Mouse (Mus musculus) kidney, postnatal 36 days (tissue): ENCODE data around the gene Dtx2.

Experiments used
- DNase-seq, 2 experiments: peaks; one replicate each; pipeline ENCODE4 v3.0.0; 2021 to 2022; ENCODE audit warnings: mixed read lengths in 2 of 2

The Dtx2 gene

DNA sequence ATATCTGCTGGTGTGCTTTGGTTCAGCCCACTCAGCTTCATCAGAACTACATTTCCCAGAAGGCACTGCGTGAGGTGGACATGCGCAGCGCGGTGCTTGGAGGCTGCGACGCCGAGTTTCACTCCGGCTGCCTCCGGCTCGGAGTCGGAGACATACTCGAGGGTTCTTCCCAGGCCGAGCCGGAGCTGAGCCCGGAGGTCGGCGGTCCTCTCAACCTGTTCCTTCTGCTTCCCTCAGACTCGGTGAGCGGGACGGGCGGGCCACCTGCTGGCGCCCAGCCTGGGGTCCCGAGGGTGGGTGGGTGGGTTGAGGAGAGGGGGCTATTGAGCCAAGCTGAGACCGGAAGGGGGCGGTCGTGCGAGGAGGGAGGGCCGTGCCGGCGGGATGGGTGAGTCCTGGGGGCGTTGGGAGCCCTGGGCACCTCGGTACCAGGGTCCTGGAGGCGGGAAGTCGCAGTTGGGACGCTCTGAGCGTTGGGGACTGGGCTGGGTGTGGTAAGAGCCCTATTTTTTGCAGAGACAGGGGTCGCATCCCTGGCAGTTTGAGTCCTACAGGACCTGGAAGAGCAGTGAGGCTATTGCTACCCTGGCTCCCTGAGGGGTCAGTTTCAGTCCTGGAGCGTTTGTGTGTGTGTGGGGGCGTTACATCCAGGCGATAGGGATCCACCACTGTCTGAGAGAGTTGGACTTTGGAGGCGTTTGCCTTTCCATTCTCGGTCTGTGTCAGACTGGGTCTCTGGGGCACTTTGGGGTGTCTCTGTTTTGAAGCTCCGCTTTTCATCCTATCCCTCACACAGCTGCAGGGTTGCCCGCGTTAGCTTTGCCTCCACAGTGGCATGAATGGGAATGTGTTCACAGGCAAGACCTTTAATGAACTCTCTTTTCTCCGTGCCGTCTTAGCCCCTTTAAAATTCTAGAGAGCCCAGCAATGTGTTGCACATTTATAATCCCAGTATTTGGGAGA lies at the start of gene Dtx2:
TSS of gene Dtx2 (plus strand) at position 76 of the 963 bp plus-strand sequence.
- DNase-seq = peak; percentile 93 to 94

DNA sequence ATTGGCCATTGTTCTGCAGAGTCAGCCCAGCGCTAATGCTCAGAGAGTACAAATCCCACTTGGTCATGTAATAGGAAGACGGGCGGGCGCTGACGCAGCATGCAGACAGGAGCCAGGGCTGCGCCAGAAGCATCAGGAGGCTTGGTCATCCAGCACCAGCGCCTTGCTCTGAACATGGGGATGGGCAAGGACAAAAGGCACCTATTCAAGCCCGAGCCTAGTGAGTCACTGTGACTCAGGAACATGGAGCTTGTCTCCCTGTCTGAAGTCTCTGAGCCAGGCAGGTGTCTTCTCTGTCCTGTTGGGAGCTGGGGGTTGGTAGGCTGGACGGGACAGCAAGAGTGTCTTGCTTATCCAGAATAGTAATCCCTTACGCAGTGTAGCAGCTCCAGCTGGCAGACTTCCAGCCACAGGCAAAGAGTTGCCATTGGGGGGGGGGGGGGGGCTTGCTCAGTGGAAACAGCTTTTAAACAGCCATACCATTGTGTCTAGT lies 48.6 kb upstream of the Dtx2 start:
- no peak for DNase-seq

DNA sequence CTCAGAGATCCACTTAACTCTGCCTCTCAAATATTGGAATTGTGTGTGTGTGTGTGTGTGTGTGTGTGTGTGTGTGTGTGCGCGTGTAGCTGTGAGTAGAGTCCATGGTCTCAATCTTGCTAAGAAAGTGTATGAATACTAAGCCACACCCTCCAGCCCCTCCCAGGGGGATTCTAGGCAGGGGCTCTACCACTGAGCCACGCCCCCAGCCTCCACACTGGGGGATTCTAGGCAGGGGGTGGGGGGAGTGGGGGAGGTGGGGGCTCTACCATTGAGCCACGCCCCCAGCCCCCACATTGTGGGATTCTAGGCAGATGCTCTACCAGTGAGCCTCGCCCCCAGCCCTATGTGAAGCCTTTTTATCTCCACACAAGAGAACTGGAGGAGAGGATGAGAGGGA lies 48.0 kb upstream of the Dtx2 start:
- DNase-seq = no peak

DNA sequence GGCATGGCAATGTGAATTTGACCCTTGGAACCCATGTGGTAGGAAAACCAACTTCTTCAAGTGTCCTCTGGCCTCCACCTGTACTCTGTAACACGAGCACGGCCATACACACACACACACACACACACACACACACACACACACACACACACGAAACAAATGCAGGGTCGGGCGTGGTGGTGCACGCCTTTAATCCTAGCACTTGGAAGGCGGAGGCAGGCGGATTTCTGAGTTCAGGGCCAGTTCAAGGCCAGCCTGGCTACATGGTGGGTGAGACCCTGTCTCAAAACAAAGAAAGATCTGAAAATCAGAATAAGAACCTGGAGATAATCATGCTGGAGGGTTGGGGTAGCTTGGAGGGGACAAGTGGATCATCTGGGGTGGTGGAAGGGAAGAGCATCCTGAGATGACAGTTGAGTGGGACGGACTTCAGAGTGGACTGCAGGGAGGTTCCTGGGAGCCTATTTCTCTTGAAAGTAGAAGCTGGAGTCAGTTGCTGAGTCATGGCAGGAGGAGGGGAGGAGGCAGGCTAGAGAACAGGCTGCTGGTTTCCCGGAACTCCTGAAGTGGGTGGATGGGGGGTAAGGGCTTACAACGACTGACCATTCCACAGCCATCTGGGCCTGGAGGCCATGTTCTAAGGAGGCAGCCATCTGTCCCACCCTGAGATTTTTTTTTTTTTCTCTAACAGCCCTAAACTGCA lies 43.7 kb upstream of the Dtx2 start:
- no peak for DNase-seq

DNA sequence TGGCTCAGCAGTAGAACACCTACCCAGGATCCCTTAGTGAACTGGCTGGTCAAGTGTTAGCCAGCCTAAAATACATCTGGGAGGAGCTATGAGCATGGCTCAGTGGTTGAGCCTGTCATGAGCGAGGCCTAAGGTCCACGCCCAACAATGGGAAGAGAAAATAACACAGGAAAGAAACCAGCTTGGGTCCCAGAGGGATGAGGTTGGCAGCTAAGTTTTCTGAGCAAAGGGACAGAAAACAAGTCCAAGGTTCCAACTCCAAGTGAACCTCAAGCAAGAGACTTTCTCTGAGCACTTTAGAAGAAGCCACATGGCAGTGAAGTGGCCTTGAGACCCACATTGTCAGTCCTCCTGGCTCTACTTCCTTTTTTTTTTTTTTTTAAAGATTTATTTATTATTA lies 42.9 kb upstream of the Dtx2 start:
- no peak for DNase-seq

DNA sequence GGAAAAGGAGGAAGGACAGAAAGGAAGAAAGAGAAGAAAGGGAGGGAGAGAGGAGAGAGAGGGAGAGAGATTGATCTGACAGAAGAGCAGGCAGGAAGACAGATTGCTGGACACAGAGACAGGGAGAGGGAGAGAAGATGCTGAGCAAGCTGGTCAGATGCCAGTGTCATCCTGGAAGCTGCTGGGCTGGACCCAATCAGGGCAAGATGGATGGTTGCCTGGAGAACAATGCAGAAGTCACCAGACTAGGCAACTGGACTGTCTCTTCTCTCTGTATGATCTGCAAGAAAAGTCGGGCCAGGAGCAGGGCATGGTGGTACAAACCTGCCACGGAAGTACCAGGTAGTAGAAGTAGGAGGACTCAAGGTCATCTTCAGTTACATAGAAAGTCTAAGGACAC lies 41.8 kb upstream of the Dtx2 start:
- no peak for DNase-seq

DNA sequence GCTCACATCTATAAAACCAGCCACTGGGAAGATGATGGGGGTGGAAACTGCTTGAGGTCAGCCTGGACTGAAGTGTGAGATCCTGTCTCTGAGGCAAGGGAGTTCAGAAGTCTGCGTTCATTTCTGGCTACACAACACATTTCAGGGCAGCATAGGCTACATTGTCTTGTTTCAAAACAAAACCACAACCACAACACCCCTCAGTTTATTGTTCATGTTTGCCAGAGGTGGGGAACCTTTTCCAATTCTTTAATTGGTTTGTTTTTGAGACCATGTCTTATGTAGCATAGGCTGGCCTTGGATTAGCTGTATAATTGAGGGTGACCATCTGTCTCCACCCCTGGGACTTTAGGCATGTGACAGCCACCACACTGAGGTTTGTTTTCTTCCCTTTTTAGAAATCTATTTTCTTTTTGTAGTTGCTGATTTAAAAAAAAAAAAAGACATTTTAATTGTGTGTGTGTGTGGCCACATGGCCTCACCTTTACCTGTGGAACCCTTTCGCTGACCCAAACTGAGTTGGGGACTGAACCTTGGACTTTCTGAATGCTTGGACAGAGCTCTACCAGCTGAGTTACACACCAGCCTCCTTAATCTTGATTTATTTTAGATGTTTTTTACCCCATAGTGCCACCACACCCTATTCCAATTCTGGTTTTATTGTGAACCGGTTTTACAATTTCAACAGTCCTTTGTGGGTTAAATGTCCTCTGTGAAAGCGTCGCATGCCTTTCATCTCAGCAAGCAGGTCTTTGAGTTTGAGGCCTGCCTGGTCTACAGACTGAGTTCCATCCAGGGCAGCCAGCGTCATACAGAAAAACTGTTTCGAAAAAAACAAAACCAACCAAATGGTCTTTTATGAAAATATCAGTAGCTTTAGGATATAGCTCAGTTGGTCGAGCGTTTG lies 38.0 kb upstream of the Dtx2 start:
- no peak for DNase-seq

DNA sequence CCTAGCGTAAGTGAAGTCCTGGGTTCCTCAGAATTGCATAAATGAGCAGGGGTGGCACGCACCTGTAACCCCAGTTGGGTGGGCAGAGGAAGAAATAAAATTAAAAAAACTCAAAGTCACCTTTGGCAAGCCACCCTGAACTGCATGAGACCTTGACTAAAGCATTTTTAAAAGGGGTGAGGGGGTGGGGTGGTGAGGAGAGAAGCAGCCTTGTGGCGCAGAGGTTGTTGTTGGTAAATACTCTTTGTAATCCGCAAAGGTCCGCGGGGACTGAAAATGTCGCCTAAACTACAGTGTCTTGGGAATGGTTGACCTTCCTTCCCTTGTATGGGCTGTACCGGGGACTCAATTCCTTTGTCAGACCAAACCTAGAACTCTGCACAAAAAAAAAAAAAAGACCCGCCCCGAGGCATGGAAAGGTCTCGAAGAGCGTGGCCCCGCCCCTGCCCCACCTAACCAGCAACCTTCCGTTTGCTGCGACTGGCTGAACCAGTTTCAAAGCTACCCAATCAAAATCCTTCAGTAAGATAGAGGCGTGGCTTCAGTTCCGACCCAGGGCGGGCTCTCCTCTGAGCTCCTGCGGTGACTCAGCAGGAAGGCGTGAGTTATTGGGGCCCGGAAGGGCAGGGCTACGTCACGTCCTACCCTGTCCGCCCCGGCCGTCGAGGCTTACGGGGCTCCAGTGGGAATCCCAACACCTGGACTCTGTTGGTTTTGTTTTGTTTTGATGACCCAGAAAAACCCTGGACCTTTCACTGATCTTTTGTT lies 37.2 kb upstream of the Dtx2 start:
- DNase-seq = peak; percentile 94 to 99

DNA sequence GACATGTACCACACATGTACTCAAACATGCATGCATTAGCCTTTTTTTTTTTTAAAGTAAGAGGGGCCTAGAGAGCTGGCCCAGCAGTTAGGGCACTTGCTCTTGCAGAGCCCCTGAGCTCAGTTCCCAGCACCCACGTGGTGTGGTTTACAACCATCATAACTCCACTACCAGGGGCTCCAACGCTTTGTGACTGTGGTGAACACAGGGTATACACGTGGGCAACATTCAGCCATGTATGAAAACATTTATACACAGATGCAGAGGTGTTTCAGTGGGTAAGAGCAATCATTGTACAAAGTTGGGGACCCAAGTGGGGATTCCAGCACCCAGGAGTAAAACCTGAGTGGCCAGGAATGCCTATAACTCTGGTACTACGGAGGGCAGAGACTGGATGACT lies 36.2 kb upstream of the Dtx2 start:
- no peak for DNase-seq

DNA sequence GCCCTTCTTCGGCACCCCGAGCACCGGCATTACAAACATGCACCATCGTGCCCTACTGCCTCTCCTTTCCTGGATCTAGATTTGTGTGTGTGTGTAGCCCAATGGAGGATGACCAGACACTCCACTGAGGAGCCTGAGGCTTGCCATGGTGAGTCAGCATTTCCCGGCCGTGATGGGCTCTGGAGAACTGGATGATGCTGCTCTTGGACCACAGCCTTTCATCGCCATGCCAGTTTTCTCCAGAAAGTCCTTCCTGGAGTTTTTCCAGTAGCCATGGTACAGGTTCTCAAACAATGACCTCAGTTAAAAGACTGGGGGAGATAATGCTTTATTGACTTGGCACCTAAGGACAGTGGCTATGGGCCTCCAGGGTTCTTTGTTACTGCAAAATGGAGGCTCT lies 34.7 kb upstream of the Dtx2 start:
- DNase-seq = no peak

DNA sequence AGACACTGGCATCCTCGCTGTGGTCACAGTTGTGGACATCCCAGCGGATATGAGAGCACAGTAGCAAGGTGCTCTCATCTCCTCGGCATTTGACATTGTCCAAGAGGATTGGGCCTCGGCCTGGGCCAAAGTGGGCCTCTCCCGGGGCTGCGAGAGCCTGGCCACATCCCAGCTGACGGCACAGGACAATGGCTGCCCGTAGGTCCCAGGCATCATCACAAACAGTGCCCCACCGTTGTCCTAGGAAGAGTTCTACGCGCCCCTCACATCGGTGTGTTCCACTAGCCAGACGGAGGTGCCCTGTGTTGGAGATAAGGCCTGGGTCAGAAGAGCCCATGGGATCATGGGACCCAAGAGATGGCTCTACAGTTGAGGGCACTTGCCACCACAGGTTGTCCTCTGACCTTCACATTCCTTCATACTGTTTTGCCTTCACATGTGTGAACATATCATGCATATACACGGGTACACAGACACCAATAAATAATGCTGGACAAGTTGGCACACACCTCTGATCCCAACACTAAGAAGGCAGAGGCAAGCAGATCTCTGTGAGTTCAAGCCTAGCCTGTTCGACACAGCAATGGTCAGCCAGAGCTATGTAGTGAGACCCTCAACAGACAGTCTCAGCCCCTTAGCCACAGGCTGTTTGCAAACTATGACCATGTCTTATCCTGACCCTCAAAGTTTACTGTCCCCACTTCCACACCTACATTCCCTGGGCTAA lies 33.5 kb upstream of the Dtx2 start:
- no peak for DNase-seq

DNA sequence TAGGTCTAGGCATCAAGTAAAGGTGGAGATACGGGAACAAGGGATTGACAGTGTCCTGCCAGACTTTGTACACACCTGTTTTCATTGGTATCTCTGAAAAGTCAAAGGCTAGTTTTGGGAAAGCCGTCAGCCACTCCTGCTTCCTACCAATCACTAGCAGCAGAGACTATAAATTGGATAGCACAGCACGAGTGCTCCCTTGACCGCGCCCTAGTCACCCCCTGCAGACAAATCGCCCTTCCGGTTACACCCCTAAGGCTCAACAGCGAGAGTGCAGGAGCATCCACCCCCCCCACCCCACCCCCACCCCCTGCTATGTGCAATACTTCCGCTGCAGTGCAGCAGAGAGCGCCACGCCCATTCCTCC lies 32.5 kb upstream of the Dtx2 start:
- DNase-seq = no peak

DNA sequence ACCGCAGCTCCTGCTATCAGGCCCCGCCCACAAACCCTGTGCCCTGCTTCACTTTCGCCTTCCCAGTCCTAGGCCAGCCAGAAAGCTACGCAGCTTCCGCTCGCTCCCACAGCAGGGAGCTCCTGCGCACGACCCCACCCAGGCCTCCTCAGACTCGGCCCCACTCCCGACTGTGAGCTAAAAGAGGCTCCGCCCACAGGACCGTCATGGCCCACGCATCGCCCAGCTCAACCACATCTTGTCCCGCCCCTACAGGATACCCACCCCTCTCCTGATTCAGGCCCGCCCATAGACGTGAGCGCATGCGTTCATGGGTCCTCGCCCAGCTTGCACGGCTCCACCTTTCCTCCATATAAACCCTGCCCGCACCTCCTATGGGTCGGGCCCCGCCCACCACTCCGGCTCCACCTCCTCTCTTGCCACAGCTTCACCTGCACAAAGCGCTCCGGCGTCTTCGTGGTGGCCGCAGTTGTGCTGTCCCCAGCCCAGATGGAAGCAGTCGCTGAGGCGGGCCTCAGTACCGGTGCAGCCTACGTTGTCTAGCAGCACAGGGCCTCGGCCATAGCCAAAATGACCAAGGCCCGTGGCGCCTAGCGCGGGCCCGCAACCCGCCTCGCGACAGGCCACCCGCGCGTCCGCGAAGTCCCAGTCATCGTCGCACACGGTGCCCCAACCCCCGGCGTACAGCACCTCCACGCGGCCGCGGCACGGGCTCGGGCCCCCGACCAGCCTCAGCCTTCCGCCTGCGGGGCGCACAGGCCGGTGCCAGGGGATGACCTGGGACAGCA lies 31.9 kb upstream of the Dtx2 start:
- DNase-seq = peak; percentile 99 to 100

DNA sequence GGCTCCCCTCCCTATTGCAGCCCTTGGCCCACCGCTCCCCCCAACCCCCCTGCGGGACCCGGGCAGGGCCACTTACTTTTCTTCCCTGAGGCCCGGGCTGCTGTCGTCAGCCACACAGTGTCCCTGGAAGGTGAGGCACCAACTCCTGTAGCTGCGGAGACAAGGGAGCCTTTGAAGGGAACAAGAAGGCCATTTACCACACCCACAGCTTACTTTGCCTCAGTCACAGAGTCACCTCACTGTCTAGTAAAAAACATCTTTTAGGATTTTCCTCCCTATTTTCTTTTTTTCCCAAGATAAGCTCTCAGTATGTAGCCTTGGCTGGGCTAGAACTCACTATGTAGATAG lies 31.3 kb upstream of the Dtx2 start:
- no peak for DNase-seq

DNA sequence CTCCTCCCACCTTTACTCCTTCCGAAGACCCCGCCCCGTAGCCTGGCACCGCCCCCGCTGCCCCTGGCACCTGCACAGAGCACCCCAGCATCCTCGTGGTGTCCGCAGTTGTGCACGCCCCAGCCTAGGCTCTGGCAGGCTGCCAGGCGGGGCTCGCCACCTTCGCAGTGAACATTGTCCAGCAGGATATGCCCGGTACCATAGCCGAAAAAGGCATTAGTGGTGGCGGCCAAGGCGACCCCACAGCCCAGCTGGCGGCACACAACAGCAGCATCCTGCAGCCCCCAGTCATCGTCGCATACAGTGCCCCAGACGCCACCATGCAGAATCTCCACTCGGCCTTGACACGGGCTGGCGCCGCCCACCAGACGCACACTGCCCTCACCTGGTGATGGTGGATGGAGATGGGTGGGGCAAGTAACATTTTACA lies 29.1 kb upstream of the Dtx2 start:
- DNase-seq = peak; percentile 39 to 72

DNA sequence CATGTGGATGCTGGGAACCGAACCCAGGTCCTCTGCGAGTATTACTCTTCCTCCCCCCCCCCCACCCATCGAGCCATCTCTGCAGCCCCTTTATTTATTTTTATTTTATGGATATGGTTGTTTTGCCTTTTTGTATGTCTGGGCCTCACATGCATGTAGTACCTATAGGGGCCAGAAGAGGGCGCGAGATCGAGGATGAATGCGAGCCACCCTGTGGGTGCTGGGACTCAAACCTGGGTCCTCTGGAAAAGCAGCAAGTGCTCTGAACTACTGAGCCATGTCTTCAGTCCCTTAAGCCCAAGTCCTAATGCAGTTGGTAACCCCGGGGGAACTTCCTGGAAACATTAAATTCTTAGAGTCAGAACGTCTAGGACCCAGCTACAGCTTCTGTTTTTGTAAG lies 27.7 kb upstream of the Dtx2 start:
- DNase-seq = peak in 1 of 2 experiments; percentile 46

DNA sequence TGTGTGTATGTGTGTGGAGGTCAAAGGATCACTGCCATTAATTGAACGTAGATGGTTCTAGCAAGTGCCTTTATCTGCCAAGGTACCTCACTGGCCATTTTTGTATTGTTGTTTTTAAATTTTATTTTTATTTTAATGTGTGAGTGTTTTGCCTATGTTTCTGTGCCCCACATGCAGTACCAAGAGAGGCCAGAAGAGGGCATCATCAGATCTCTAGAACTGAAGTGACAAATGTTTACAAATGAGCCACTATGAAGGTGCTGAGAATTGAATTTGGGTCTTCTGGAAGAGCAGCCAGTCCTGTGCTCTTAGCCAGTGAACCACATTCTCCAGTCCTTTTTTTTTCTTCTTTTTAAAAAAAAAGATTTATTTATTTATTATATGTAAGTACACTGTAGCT lies 25.8 kb upstream of the Dtx2 start:
- DNase-seq = peak; percentile 42 to 82

DNA sequence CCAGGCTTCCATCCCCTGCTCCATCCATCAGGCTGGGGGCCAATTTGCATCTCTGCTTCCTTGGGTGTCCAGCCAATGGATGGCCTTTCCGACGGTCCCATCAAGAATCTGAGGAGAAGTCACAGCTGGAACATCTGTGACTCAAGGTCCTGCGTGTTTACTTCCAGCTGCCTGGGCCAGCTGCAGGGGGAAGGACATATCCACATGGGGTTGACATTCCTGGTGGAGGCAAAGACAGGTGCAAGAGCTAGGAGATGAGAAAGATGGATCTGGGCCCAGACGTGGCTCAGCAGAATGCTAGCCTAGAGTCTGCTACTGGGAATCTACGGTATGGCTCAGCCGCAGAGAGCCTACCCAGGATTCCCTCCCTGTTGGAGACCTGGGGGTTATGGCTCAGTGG lies 24.4 kb upstream of the Dtx2 start:
- DNase-seq = no peak

DNA sequence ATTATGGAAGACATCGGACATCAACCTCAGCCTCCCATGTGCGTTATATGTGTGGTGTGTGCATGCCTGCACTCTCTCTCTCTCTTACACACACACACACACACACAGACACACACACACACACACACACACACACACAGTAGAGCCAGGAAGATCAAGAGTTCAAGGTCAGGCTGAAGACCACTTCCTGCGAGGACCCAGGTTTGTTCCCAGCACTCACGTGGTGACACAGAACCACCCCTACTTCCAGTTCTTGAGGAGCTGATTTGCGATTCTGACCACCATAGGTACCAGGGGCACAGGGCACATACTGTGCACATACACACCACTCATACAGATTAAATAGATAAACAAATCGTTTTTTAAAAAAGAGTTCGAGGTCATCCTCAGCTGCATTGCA lies 22.7 kb upstream of the Dtx2 start:
- DNase-seq = no peak

DNA sequence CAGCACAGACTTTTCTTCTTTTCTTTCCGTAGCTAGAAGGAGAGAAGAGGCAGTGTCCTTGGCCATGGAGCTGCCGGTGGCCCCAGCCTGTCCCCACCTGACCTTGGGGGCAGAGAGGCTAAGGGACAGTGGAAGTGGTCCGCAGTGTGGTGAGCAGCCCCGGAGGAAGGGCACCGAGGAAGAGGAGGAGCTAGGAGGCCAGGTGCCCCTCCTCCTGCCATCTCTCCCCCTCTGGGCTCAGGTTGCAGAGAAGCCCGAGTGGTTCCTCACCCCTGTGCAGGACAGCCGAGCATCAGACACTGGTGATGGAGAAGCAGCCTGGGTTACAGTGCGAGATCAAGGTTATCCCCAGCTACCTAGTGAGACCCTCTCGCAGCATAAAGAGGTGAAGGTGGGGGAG lies 20.2 kb upstream of the Dtx2 start, which contains the start of gene Ssc4d:
TSS of gene Ssc4d (minus strand) at position 167 of the 400 bp plus-strand sequence.
- DNase-seq = no peak
